Mouse (Mus musculus): ENCODE data around the gene Echdc2.
"Not testable (repeated sequence)": the region's sequence is repeated elsewhere in the genome, so short reads cannot be mapped to it uniquely, and the experiment has no call there.

Gene Echdc2

GRCm38 (mm10) chr4:108165152-108165895, at the start of gene Echdc2:
Gene Echdc2, plus strand, starts transcription at chr4:108165437.
- peak; percentile 66 to 73 for DNase-seq

DNA sequence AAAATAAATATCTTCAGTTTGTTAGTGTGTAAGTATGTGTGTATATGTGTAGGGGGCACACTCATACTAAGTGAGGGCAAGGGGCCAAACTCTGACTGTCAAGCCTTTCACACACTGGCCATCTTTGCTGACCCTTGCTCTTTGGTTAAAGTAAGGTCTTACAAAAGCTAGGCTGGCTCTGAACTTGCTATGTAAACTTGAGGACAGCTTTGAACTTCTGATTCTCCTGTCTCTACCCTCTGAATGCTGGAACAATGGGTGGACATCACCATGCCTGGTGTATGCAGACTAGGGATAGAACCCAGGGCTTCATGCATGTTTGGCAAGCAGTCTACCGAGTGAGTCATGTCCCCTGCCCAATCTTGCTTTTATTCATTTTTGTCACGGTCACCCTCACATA, 48.8 kb upstream of the Echdc2 start:
- no peak for DNase-seq

DNA sequence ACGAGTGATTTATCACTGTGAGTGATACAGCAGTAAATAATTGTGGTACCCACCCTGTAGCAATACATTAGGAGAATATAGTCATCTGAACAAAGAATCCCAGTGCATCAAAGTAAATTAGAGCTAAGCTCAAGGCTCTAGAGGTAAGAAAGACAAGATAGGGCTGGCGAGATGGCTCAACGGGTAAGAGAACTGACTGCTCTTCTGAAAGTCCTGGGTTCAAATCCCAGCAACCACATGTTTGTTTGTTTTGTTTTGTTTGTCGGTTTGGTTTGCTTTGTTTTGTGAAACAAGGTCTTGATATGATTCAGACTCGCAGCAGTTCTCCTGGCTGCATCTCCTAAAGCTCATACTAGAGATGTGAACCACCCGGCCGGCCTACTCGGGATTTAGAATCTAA, 47.7 kb upstream of the Echdc2 start:
- peak; percentile 20 to 23 for DNase-seq

GRCm38 (mm10) chr4:108117924-108118876, 47.0 kb upstream of the Echdc2 start:
- peak; percentile 97 to 98 for DNase-seq

DNA sequence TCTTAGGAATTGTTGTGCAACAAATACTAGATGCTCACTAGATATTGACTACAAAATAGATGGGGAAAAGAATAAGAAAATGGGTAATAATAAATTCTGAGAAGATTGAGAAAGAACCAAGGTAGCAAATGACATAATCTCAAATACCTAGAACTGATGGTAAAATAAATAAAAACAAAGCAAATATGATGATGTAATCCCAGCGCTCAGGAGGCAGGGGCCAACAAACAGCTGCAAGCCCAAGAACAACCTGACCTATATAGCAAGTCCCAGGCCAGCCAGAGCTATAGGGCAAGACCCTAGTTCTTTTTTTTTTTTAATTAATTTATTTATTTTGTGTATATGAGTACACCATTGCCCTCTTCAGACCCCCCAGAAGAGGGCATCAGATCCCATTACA, 41.1 kb upstream of the Echdc2 start:
- DNase-seq, result no peak

GRCm38 (mm10) chr4:108126260-108126659, 39.0 kb upstream of the Echdc2 start:
- no peak for DNase-seq

DNA sequence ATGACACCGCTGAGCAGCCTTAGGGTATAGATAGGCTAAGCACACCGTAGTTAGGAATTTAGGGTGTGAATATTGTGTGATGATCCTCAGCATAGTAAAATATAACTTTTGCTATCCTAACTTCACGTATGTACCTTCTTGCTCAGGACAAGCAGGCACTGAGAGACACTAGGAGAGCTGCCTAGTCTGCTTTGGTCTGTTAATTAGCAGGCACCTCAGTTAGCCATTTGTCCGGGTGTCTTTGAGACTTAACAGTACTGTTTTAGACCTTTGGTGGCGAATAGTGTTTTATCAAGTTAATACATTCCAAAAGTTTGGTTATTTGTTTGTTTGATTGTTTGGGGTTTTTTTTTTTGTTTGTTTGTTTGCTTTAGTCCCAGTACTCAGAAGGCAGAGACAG, 37.7 kb upstream of the Echdc2 start:
- DNase-seq, result no peak

DNA sequence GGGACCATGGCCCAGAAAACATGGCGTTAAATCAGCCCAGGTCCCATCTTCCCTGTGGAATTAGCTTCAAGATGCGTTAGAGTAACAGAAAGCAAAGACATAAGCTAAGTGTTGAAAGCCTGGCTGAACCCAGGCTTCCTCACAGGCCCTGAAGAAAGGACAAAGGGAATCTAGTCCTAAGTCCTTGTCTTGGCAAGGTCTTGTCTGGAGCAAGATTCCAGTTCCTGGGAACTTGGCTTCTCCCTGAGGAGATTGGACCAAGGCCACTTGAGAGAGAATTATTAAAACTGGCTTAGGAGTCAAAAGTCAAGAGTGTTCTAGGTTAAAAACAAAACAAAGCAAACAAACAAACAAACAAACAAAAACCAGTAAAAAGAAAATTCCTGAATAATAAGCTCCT, 36.9 kb upstream of the Echdc2 start:
- DNase-seq, result no peak

GRCm38 (mm10) chr4:108130452-108130851, 34.8 kb upstream of the Echdc2 start:
- DNase-seq, result no peak

- no peak for DNase-seq
Observed at GRCm38 (mm10) chr4:108136938-108137337, 28.3 kb upstream of the Echdc2 start.

- DNase-seq, result not testable (repeated sequence)
Observed at GRCm38 (mm10) chr4:108143178-108143577, 22.1 kb upstream of the Echdc2 start.

DNA sequence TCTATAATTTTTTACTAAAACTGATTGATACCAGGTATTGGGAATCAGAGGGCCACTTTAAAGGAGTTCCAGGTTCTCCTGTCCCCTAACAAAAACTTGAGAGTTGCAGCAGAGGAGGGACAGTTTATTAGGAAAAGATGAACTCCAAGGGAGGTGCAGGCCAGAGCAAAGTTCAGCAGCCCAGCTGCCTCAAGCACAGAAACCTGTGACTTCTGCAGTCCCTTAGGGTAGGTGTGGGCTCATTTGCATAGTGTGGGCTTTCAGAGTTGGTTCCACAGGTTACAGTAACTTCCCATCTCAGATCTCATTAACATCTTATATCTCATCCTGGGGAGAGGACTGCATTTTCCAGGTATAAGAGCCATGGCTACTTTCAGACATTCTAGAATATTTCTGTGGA, 21.5 kb upstream of the Echdc2 start:
- DNase-seq, result no peak

- DNase-seq, result no peak
Observed at GRCm38 (mm10) chr4:108144880-108145279, 20.4 kb upstream of the Echdc2 start, which contains the start of gene Scp2. Gene Scp2, minus strand, starts transcription at chr4:108144998.

DNA sequence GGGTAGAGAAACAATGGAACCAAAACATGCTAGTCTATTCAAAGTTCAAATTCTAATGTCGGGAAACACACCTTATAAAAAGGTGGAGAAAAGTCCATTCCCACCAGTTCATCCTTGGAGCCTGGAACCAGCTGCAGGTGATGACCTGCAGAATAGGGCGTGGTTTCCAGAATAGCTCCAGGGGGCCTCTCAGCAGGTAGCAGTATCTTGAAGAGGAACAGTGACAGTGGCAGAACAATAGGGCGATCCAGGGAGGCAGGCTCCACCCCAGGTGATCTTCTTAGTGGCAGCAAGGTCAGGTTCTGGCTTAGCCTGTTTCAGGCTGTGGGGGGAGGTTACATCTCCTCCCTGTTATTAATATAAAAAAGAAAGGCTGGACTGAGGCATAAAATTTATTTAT, 19.7 kb upstream of the Echdc2 start:
- DNase-seq, result not testable (repeated sequence)

DNA sequence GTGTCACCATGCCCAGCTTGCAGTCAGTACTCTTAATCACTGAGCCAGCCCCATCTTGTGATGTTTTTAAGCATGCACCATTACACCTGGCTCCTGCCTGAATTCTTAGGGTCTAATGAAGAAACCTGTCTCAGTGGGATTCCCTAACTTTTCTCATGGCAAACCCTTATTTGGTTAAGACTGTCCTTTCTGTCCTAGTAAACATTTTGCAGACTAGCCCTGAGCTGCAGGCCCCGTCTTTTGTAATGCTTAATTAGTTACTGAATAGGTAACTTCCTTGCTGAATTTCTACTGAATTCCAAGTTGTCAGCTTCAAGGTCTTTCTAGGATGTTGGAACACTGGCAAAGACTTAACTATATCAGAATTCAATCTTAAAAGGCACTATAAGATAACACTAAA, 10.1 kb upstream of the Echdc2 start:
- not testable (repeated sequence) for DNase-seq

DNA sequence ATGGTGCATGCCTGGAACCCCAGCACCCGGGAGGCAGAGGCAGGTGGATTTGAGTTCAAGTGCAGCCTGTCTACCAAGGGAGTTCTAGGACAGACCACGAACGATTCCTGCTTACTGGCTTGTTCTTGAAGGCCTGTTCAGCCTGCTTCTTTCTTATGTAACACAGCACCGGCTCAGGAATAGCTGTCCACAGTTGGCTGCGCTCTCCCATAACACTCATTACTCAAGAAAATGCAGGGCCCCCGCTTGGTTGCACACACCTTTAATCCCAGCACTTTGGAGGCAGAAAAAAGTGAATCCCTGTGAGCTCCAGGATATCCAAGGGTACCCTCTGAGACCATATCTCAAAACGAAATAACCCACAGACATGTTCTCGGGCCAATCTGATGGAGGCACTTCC, 3.3 kb upstream of the Echdc2 start:
- no peak for DNase-seq

- DNase-seq, result no peak
Observed at GRCm38 (mm10) chr4:108163291-108163690, 1.9 kb upstream of the Echdc2 start.

DNA sequence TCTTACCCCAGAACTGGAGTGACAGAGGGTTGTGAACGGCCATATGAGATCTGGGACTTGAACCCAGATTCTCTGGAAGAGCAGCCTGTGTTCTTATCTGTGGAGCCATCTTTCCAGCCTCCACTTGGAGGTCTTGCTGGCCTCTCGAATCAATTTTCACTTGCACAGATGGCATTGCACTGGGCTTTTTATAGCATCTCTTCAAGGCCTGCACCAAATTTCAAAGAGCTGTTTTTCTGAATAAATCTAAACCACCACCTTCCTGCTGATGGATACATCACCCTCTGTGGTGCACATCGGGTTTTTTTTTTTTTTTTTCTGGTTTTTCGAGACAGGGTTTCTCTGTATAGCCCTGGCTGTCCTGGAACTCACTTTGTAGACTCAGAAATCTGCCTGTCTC, 1.6 kb downstream of the Echdc2 start:
- no peak for DNase-seq

GRCm38 (mm10) chr4:108168056-108168455, 2.8 kb downstream of the Echdc2 start:
- no peak for DNase-seq

DNA sequence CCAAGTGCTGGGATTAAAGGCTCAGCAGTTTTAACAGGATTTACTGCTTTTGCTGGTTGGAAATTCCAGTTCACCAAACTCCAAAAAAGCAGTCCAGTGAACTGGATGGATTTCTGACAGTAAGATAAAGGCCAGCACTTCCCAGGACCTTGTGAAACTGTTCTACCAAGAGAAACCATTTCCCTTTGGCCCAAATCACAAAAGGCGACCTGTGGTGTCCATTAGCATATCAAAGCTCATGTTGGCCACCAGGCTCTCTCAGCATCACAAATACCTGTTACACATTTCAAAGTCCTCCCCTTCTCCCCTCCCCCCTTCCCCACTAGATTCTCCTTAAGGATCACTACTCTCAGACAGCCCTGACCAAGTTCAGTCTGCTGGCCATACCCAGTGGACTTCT, 17.0 kb downstream of the Echdc2 start:
- no peak for DNase-seq

DNA sequence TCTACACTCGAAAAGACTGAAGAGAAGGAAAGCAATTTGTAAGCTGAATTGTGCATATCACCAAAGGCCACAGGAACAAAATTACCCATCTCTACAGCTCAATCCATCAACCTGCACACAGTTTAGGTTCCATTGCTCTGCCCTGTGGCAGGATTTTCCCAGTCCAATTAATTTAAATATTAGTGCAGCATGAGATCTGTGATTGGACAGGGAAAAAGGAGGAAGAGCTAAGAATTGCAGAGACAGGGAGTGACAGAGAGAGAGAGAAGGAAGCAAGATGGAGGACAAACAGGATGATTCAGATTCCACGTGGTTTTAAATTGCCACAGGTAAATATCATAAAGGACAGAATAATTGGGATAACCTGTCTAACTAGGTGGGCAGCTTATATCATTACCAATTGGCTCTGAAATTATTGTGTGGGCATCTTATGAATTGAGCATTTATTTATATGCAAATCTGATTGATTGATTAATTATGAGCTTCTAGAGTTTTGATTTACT, 27.6 kb downstream of the Echdc2 start:
- DNase-seq, result no peak

GRCm38 (mm10) chr4:108196277-108196855, 31.1 kb downstream of the Echdc2 start:
- peak; percentile 80 to 83 for DNase-seq

- peak; percentile 56 to 73 for DNase-seq
Observed at GRCm38 (mm10) chr4:108199236-108199635, 34.0 kb downstream of the Echdc2 start.

All from cerebellum, postnatal 25 days (tissue).